Mouse (Mus musculus) layer of hippocampus, postnatal 10 days (tissue): ENCODE results near the gene Hes7. TPM values are rescaled to one million over a fixed set of nuclear protein-coding genes. Genes with fewer than 3 reads are reported as not detected.

Source experiments
- DNase-seq, 2 experiments: peaks; one replicate each; pipeline ENCODE4 v3.0.0; 2021; ENCODE audit warnings: low spot score in 2 of 2
- long read RNA-seq: library from polyadenylated mRNA; stranded (forward); transcript quantifications from one replicate; pipeline ENCODE4 v2.0.0, GENCODE M21; 2023
- total RNA-seq, 2 experiments: library from RNA; stranded (reverse); gene quantifications; 2 replicates each; pipeline ENCODE4 v1.2.3; 2021

Gene Hes7
- under 1 TPM; 0.54 to 0.96 TPM for total RNA-seq
- long read RNA-seq, partial matches to known transcripts: 0 of 1 reads
- long read RNA-seq, other reads (novel, unspliced or antisense): 1 of 1 reads

DNA sequence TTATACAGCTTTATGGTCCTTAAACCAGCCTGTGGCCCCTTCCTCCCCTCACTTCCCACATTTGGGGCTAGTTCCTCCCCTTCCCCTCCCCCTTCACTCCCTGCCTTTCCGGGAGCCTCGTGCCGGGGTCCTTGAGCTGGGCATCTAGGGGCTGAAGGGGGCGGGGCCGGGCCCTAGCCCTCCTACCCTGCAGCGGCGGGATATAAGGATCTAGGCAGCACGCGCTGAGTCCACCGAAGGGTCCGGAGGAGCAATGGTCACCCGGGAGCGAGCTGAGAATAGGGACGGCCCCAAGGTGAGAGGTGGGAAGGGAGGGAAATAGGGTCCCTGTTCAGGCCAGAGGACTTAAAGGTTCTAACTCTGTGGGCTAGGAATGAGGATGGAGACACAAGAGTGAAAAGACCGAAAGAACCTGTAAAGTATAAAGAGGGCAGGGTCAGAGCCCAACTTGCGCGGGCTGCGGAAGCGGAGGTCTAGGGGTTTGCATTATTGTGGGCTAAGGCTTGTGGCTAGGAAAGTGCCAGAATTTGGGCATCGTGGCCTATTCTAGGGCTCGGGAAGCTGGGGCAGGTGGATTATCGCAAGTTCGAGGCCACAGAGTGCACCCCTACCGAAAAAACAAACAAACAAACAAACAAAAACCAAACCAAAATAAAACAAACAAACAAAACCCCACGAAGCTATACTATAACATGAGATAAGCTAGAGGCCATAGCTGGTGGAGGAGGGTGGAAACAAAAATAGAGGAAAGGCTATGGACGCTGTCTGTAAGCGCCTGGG, at the start of gene Hes7:
Hes7 (plus strand) TSS at position 184 of the 780 bp plus-strand sequence.
- no peak for DNase-seq

GRCm38 (mm10) chr11:69070590-69071222, 49.5 kb upstream of the Hes7 start, which contains the start of gene Tmem107:
TSS of gene Tmem107 (plus strand) at chr11:69070806.
- DNase-seq: peak; percentile 88 to 92

- no peak for DNase-seq
Observed at GRCm38 (mm10) chr11:69071262-69071661, 48.9 kb upstream of the Hes7 start.

- DNase-seq: no peak
Observed at GRCm38 (mm10) chr11:69072234-69072633, 48.0 kb upstream of the Hes7 start.

DNA sequence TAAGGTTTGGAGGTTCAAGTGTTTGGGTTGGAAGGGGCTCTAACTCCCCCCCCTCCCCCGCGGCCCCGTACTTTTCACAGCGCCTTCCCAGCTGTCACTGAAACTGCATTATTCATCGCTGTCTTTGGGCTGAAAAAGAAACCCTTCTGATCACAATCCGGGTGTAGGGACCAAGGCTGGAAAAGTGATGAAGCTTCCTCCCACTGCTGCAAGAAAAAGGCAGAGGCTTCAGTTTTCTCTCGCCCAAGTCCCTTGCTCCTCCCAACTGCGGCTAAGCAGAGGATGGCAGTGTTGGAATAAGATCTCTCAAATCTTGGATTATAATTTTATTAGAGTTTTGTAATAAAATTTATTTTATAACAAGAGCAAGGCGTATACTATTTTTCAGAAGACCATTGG, 47.5 kb upstream of the Hes7 start:
- DNase-seq: no peak

- peak; percentile 77 to 83 for DNase-seq
Observed at GRCm38 (mm10) chr11:69073065-69073888, 46.9 kb upstream of the Hes7 start.

GRCm38 (mm10) chr11:69073951-69074775, 46.0 kb upstream of the Hes7 start:
- no peak for DNase-seq

- DNase-seq: no peak
Observed at GRCm38 (mm10) chr11:69074776-69075069, 45.5 kb upstream of the Hes7 start.

DNA sequence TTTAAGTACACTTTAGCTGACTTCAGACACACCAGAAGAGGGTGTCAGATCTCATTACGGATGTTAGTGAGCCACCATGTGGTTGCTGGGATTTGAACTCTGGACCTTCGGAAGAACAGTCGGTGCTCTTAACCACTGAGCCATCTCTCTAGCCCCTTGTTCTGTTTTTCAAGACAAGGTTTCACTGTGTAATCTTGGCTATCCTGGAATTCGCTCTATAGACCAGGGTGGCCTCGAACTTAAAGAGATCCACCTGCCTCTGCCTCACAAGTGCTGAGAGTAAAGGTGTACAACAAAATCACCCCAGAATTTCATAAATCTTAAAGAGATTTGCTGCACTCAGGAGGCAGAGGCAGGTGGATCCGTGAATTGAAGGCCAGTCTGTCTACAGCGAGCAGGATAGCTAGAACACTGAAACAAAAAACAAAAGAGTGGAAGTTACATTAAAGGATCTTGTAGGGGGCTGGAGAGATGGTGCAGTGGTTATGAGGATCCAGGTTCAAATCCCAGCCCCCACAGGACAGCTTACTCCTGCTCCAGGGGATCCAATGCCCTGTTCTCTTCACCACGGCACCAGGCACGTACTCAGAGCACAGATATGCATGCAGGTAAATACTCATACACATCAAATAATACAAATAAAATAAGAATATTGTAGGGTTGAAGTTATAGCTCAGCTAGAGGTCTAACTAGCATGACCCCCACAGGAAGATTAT, 44.3 kb upstream of the Hes7 start:
- DNase-seq: no peak

DNA sequence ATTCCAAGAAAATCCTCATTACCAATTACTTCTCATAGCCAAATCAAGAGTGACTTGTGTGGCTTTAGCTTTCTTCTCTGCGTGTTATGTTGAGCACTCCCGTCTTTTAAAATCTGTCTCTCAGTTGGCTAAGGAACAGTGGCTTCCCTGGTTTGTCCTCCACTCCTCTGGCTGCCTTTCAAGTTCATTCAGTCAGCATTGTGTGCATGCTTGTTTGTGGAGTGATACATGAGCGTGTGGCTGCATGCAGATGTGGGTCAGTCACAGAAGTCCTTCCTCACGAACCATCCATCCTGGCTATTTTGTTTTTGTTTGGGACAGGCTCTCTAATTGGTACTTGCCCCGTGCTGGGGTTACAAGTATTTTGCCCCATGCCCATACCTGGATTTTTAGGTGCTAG, 43.6 kb upstream of the Hes7 start:
- no peak for DNase-seq

DNA sequence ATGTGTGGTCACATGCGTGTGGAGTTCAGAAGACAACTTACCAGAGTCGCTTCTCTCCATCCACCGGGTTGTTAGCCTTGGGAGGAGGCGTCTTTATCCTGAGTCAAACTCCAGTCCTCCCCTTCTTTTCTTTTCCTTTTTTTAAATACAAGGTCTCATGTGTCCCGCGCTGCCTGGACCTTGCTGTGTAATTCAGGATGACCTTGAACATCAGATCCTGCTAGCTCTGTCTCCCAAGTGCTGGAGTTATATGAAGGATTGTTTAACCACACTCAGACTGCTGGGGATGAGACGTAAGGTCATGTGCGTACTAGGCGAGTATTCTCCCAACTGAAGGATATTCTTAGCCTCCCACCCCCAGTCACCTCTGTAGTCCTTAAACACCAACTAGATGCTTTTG, 42.9 kb upstream of the Hes7 start:
- no peak for DNase-seq

GRCm38 (mm10) chr11:69078041-69078440, 42.2 kb upstream of the Hes7 start:
- DNase-seq: no peak

- DNase-seq: no peak
Observed at GRCm38 (mm10) chr11:69078805-69079438, 41.3 kb upstream of the Hes7 start.

DNA sequence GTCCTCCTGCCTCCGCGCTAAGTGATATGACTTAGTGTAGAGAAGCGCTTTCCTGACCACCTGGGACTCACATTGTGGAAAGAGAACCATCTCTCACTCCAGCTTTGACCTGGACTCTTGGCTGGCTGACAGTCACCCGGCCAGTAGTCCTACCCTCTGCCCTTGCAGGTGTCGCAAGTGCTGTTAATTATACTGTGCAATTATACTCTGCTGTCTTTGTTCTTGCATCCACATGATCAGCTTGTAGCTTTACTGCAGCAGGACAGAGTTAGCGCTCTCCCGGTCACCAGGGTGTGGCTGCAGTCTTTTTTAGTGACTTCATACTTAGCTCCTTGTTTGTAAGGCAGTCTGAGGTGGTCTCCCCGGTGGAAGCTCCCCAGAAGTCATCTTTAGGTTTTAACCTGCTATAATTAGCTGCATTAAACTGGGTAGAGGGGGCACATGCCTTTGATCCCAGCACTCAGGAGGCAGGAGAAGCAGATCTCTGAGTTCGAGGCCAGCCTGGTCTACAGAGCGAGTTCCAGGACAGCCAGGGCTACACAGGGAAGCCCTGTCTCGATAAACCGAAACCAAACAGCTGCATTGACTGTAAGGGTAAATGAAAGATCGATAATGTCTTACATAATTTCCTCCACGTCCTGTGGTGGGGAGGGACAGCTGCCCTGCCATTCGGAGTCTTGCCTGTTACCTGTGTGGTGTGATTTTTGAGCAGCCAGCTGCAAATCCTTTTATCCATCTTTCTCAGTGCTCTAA, 39.9 kb upstream of the Hes7 start:
- DNase-seq: no peak

GRCm38 (mm10) chr11:69080855-69081222, 39.4 kb upstream of the Hes7 start:
- no peak for DNase-seq

GRCm38 (mm10) chr11:69081613-69082012, 38.6 kb upstream of the Hes7 start:
- DNase-seq: no peak

DNA sequence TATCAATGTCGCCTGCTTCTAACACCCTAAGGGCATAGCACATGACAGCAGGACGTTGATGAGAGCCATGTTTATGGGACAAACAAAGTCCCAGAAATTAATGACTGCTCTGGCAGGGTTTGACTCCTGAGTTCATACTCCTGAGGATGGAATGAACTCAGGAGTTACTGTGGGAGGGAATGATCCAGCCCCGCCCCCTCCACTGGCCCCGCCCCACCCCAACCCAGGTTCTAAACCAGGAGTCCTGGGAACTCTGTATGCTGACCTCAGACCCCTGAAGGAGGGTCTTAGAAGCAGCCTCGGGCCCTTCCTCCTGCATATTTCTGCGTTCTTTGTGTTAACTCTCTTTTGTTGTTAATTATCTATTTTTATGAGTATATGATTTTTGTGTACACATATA, 34.6 kb upstream of the Hes7 start:
- DNase-seq: no peak

DNA sequence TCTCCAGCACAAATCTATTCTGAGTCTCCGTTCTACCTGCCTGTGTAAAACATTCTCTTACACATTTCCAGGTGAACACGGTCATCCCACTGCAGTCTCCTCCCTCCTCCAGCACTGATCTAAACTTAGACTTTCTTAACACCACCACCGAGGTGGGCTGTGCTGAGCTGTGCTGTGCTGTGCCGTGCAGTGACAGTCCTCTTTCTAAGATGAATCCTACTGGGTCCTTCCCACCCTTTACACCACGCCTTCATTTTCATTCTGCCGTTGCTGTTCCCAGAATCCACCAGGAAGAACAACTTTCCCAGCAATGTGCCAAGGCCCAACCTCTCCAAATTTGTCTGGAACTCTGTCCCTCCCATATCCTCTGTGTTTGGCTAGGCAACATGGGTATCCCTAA, 33.8 kb upstream of the Hes7 start:
- DNase-seq: peak in 1 of 2 experiments; percentile 6

GRCm38 (mm10) chr11:69087082-69087481, 33.1 kb upstream of the Hes7 start:
- DNase-seq: peak in 1 of 2 experiments; percentile 14
